Mouse (Mus musculus): ENCODE data around the gene Znrf2.

Gene Znrf2

GRCm38 (mm10) chr6:54816388-54817065 is at the start of gene Znrf2:
Gene Znrf2 (plus strand): TSS chr6:54816916.
- DNase-seq, result peak; percentile 93

GRCm38 (mm10) chr6:54767746-54768145 is 49.0 kb upstream of the Znrf2 start:
- DNase-seq, result no peak

GRCm38 (mm10) chr6:54770766-54771165 is 46.0 kb upstream of the Znrf2 start:
- no peak for DNase-seq

DNA sequence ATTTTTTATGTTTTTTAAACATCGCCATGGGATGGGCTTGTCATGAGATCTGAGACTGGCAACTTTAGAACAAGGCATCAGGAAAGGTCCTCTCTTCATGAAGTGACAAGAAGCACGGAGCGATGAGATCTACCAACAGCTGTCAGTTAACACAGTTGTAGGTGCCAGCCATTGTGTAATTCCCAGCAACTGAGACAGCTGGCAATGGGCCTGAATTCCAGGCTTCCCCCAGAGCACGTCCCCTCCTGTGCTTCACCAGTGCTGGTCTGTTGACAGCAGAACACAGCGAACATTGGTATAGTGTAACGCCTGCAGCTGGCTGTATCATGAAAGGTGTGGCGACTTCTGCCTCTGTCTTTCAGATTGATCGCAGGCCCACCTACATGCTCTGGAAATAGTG is 45.5 kb upstream of the Znrf2 start:
- peak; percentile 75 for DNase-seq

DNA sequence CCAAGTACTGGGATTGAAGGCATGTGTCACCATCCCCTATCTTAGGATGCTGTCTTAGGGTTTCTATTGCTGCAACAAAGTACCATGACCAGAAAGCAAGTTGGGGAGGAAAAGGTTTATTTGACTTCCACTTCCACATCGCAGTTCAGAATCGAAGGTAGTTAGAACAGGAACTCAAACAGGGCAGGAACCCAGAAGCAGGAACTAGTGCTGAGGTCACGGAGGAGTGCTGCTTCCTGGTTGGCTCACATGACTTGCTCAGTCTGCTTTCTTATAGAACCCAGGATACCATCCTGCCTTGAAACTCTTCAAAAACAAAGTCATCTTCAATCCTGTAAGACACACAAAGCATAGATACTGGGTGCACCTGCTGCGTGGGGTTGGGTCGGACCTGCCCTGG is 44.6 kb upstream of the Znrf2 start:
- no peak for DNase-seq

GRCm38 (mm10) chr6:54775739-54776138 is 41.0 kb upstream of the Znrf2 start:
- DNase-seq, result no peak

DNA sequence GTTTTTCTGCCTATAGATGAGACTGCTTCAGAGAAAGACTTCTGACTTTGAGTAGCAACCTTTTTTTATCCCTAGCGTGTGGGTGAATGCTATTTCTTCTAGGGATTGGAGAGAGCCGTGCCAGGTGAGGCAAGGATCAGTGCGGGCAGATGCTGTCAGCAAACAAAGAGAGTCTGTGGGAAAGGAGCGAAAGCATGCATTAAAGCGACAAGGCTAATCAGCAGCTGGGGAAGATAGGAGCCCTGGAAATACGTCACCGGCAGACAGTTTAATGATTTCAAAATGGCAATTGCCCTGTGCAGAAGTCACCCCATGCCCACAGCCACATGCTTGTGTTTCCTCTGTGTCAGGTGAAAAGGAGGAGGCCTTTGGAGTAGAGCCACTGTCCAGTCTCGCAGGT is 39.1 kb upstream of the Znrf2 start:
- DNase-seq, result no peak

GRCm38 (mm10) chr6:54779968-54780367 is 36.7 kb upstream of the Znrf2 start:
- no peak for DNase-seq

GRCm38 (mm10) chr6:54780569-54781304 is 36.0 kb upstream of the Znrf2 start:
- no peak for DNase-seq

- no peak for DNase-seq
Observed at GRCm38 (mm10) chr6:54781881-54782280, 34.8 kb upstream of the Znrf2 start.

DNA sequence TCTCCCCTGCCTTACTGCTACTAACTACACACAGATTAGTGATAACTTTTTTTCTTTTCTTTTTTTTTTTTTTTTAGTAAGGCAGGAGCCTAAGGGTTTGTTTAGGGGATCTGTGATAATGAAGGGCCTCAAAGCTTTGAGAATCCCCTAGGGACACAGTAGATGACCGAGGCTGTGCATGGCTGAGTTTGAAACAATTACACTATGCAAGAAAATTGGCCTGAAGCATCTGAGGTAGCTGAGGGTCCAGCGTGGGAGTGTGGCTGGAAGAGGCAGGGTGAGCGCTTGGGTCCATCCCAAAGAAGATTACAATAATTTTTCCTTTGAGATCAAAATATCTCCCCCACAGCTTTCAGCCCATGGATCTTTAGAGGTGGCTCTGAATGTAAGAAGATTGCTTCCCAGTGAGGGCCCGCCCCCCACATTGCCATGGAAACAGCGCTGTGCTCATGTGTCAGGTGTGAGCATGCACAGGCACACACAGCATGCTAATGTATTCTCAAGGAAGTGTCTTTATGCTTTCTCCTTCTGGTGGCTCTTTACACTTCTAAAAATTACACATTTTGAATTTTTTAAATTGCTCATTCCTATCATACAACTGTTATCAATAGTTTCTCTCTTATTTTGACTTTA is 31.5 kb upstream of the Znrf2 start:
- DNase-seq, result no peak

- no peak for DNase-seq
Observed at GRCm38 (mm10) chr6:54786766-54787165, 29.9 kb upstream of the Znrf2 start.

DNA sequence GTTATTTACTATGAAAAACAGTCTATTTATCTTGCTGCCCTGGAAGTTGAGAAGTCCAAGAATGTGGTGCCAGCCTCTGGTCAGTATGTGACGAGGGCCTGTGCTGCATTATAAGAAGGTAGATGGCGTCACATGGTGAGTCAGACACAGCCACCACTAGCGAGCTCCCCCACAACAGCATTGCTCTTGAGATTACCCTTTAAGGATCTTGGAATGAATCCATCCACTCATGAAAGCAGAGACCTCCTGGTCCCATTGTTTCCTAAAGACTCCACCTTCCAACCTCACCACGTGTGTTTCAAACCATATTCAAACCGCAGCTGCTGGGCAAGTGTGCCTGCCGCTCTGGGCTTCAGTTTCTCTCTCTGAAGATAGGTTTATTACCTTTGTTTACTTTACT is 28.2 kb upstream of the Znrf2 start:
- DNase-seq, result no peak

- no peak for DNase-seq
Observed at GRCm38 (mm10) chr6:54789139-54789538, 27.6 kb upstream of the Znrf2 start.

- no peak for DNase-seq
Observed at GRCm38 (mm10) chr6:54790071-54790470, 26.6 kb upstream of the Znrf2 start.

GRCm38 (mm10) chr6:54793853-54794252 is 22.9 kb upstream of the Znrf2 start:
- DNase-seq, result no peak

- no peak for DNase-seq
Observed at GRCm38 (mm10) chr6:54794372-54794771, 22.3 kb upstream of the Znrf2 start.

- no peak for DNase-seq
Observed at GRCm38 (mm10) chr6:54794991-54795390, 21.7 kb upstream of the Znrf2 start.

GRCm38 (mm10) chr6:54795971-54796370 is 20.7 kb upstream of the Znrf2 start:
- DNase-seq, result no peak

DNA sequence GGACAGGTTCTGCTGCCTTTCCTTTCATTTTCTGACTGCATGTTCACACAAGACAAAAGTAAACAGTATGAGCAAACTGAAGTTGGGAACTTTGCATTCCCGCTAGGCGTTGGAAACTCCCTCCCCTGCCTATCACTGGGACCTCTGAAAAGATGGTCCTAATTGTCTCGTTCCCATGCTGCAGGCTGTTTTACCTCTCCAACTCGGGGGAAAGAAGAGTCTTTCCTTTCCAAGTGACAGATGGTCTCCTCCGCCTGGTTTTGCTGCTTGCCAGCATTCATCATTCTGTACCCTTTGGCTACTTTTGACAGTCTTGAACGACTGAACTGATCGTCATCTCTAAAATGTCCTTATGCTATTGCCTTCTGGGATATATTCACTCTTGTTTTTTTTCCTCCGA is 14.4 kb upstream of the Znrf2 start:
- no peak for DNase-seq

DNA sequence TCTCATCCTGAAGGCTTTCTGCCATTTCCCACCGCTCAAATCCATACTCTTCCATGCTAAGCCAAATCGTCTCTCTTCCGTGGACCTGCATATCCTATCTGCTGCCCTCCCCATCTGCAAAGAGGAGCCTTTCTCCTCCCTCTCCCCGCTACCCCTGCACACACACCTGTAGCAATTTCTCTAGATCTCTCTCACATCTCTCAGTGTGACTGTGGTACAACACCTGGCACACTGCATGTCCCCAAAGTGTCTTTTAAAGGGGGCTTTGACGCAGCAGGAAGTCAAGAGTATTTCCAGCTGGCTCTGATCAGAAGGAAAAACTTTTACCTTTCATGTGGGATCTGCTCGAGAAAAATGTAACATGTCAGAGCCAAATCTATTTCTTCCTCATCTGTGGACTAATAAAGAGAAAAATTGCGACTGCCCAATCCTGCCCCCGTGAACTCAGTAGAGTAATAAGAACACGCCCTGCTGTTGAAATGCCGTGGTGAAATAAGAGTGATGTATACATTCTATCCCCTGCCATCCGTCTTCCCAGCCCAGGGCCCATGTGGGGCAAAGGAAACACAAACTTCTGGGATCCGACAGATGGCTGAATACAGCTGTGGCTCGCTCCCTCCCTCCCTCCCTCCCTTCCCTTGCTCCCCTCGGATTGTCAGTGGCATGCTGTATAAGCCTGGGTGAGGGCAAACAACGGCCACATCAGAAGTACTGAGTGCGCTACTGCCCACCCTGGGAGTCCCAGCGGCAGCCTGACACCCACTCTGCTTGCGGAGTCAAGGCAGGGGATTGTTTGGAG is 12.5 kb upstream of the Znrf2 start:
- no peak for DNase-seq

DNA sequence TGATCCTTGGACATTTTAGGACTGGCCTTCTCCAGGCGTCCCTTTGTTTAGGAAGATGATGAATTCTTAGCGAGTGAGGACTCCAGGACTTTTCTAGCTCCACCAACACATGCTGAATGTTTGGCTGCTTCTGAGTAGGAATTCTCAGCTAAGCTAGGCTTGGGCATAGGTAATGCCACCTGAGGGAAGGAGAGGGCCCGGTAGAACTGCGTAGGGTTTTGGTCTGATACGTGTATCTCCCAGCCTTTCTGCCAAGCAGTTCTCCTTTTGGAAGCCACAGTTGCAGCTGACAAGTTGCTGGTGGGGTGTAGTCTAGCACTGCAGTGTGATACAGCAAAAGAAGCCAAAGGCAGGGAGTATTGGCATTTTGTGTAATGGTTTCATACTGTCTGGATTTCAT is 10.9 kb upstream of the Znrf2 start:
- DNase-seq, result no peak
